Mouse (Mus musculus): ENCODE results near the gene Taldo1. TPM values are rescaled to one million over a fixed set of nuclear protein-coding genes. Genes with fewer than 3 reads are reported as not detected.
A peak's percentile ranks its signal among the peaks of the same experiment; 100 is the strongest.

Gene Taldo1
- polyA plus RNA-seq, 1 experiment from 2014 or later, result 252 TPM

DNA sequence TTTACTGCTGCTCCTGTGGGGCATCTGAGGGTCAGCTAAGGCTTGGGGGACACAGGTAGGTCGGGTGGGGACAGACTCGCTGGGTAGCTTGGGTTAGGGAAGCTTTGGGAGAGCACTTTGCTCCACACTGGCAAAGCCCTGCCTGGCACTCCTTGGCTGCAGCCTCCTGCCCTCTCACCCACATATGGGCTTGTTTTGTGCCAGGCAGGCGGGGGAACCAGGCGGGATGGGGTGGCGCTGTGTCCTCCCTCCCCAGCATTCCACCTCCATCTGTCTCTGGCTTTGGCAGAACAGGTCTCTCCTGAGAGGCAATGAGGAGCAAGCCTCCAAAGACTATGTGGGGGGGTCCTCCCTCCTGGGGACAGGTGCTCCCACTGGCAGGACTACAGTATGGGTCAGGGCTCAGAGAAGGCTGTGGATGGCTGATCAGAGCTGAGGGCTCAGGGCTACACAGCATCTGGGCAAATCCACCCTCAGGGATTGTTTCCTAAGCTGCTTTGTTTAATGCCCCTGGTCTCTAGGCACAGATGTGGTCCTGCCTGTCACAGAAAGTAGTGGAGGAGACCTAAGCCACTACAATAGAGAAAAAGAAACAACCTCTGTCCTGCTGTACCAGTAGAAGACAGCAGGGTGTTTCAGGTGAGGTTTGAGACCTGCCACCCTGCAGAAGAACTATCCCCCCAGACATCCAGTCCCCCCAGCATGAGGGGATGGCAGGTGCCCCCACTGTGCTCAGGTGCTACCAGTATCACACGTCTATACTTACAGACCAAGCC lies 40.9 kb downstream of the Taldo1 start:
- 79% methylated on average over 6 of the region's 6 CpGs for WGBS
- no peak for ATAC-seq (ENCODE audit: insufficient number of reproducible peaks, insufficient read depth, low FRiP score, low read depth)
- H3K9me3 ChIP-seq (ENCODE audit: control insufficient read depth, low read depth, low read length), result no peaks in the 10 kb centered on the region
- H3K36me3 ChIP-seq (ENCODE audit: control insufficient read depth, insufficient read depth, low read length), result peaks cover 26% of the 10 kb centered on the region
- H3K27me3 ChIP-seq (ENCODE audit: control insufficient read depth, insufficient read depth, low read length), result no peaks in the 10 kb centered on the region
- no peak overlapping the region for H3K4me2 ChIP-seq (replicated peaks; ENCODE audit: low read depth, low read length)
- peaks cover 34% of the 10 kb centered on the region for H3K4me1 ChIP-seq (ENCODE audit: control insufficient read depth, insufficient read depth, low read length)
- no peak overlapping the region for H3K4me3 ChIP-seq (ENCODE audit: low read depth, low read length)
- no peak overlapping the region for H3K27ac ChIP-seq (ENCODE audit: low read length)
- H3K9ac ChIP-seq (replicated peaks; ENCODE audit: low read depth, low read length), result 0 out of 2 replicates have a peak overlapping the region, but pooled peaks have one; percentile 10

DNA sequence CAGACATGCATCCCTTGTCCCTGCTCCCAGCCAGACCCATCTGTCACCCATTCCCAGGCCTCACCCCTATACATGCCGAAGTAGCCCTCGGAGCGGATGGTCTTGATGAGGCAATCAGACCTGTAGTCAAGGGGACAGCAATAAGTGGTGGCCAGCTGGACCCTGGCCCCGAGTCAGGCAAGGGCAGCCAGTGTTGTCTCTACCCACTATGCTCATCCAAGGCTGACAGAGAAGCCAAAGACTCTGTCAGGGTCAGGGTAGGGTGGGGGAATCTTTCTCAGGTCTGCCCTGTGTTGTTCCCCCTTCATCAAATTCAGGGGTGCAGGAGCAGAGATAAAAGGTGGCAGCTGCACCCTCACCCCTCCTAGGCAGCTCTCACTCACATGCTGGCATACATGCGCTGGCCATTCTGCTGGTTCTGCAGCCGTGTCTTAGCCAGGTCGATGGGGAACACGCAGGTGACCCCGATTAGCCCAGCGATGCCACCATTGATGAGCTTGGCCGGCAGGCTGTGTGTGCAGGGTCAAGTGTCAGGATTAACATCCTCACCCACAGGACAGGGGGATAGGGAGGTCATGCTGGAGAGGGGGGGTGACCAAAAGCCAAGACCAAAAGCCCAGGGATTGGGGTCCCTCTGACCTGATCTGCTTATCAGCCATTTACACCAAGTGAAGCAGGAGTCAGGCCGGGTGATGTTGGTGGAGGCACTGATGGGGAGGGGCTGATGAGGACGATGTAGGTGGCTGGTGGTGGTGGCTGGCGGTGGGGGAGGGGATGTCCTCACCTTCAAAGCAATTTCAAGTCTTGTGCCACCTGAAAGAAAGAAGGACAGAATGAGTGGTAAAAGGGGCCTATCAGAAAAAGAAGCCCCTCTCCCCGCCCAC lies 41.8 kb downstream of the Taldo1 start:
- Histone ChIP-seq H3K4me2 (replicated peaks; ENCODE audit: low read depth, low read length) (peak overlapping the region; percentile 57), H3K36me3 (ENCODE audit: control insufficient read depth, insufficient read depth, low read length) (peaks cover 33% of the 10 kb centered on the region), H3K4me1 (ENCODE audit: control insufficient read depth, insufficient read depth, low read length) (peaks cover 34% of the 10 kb centered on the region), H3K9ac (replicated peaks; ENCODE audit: low read depth, low read length) (no peak overlapping the region), H3K27me3 (ENCODE audit: control insufficient read depth, insufficient read depth, low read length) (no peaks in the 10 kb centered on the region), H3K27ac (ENCODE audit: low read length) (no peak overlapping the region), H3K9me3 (ENCODE audit: control insufficient read depth, low read depth, low read length) (no peaks in the 10 kb centered on the region), H3K4me3 (ENCODE audit: low read depth, low read length) (peak overlapping the region; percentile 33)
- ATAC-seq (ENCODE audit: insufficient number of reproducible peaks, insufficient read depth, low FRiP score, low read depth), result no peak
- 67% methylated on average over 15 of the region's 15 CpGs for WGBS

DNA sequence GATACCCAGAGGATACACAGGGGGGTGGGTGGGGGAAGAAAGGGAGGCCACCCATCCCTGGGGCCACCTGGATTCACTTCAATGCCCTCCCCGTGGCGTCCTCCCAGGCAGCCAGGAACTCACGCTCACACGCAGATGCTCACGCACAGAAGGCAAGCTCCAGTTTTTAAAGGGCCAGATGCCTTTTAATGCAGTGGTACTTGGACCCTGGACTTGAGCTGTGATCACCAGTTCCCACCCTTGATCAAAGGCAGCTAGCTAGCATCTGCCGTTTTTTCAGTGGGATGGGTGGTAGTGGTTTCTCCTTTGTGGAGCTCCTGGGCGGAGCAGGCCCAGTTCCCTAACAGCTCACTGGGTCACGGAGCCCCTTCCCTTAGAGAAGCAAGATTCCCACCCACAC lies 42.5 kb downstream of the Taldo1 start:
- no peak overlapping the region for H3K9ac ChIP-seq (replicated peaks; ENCODE audit: low read depth, low read length)
- WGBS, result 16% methylated on average over 8 of the region's 8 CpGs
- peaks cover 34% of the 10 kb centered on the region for H3K4me1 ChIP-seq (ENCODE audit: control insufficient read depth, insufficient read depth, low read length)
- H3K27me3 ChIP-seq (ENCODE audit: control insufficient read depth, insufficient read depth, low read length), result no peaks in the 10 kb centered on the region
- no peaks in the 10 kb centered on the region for H3K9me3 ChIP-seq (ENCODE audit: control insufficient read depth, low read depth, low read length)
- ATAC-seq (ENCODE audit: insufficient number of reproducible peaks, insufficient read depth, low FRiP score, low read depth), result no peak
- H3K27ac ChIP-seq (ENCODE audit: low read length), result peak overlapping the region; percentile 21; the same call in 1 of the 2 replicates
- peaks cover 33% of the 10 kb centered on the region for H3K36me3 ChIP-seq (ENCODE audit: control insufficient read depth, insufficient read depth, low read length)
- H3K4me3 ChIP-seq (ENCODE audit: low read depth, low read length), result peak overlapping the region; percentile 33
- peak overlapping the region; percentile 57 for H3K4me2 ChIP-seq (replicated peaks; ENCODE audit: low read depth, low read length)

DNA sequence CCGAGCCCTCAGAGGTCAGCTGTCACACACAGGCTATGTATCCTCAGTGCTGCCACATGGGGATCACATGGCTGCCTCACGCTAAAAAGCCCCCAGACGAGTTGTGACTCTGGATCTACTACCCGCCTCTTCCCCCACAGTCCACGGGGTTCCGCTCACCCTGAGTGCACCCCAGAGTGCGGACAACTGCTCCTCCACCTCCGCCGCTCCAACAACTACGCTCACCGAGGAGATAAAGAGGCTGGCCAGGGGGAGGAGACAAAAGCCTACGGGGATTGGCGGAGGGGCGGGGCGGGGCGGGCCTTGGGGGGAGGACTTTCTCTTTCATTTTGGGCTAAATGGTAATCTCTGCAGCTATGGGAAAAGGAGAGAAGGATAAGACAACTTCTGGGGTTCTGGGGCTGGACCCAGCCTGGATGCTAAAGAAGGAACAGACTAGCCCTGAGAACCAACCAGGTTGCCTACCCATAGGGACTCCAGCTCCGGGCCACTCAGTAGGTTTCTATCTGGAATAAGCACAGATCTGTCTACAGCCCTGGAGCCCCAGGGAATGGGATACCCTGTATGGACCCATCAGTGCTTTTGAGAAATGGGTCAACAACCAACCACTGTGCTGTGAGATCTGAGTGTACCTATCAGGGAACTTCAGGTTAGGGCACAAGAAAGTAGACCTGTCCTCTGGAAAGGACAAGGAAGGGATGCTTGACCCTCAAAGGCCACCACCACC lies 43.3 kb downstream of the Taldo1 start:
- Histone ChIP-seq H3K4me1 (ENCODE audit: control insufficient read depth, insufficient read depth, low read length) (peaks cover 26% of the 10 kb centered on the region), H3K9ac (replicated peaks; ENCODE audit: low read depth, low read length) (no peak overlapping the region; the same call in 1 of the 2 replicates), H3K27ac (ENCODE audit: low read length) (peak overlapping the region; percentile 21; the same call in 1 of the 2 replicates), H3K4me3 (ENCODE audit: low read depth, low read length) (peak overlapping the region; percentile 33), H3K4me2 (replicated peaks; ENCODE audit: low read depth, low read length) (peak overlapping the region; percentile 57), H3K9me3 (ENCODE audit: control insufficient read depth, low read depth, low read length) (no peaks in the 10 kb centered on the region), H3K36me3 (ENCODE audit: control insufficient read depth, insufficient read depth, low read length) (peaks cover 36% of the 10 kb centered on the region), H3K27me3 (ENCODE audit: control insufficient read depth, insufficient read depth, low read length) (no peaks in the 10 kb centered on the region)
- 4% methylated on average over 17 of the region's 17 CpGs for WGBS
- peak; percentile 30; the same call in 1 of the 2 replicates for ATAC-seq (ENCODE audit: insufficient number of reproducible peaks, insufficient read depth, low FRiP score, low read depth)

DNA sequence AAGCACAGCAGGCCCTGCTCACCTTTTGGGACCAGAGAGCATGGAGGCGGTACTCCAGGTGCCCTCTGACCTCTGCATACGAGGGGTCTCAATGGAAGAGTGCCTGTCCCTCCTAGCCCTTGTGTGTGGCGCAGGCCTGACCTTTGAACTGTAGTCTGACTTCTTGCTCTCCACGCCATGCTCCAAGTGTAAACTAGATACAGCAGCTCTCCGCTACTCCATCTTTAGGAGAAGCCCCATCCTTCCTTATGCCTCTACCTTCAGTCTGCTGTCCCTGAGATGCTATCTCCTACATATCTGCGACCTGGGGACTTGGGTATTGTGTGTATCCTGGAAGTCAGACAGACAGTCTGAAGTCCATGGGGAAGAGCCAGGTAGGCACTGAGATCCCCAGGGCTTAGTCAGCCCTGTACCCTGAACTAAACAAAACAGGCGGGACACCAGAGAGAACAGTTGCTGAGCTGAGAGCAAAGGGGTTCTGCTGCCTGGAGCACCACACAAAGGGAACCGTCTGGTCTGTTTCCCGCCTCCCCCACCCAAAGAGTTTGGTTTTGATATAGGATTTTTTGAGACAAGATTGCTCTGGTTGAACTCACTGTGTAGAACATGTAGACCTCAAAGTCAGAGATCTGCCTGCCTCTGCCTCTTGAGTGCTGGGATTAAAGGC lies 44.0 kb downstream of the Taldo1 start:
- Histone ChIP-seq H3K27ac (ENCODE audit: low read length) (no peak overlapping the region), H3K9ac (replicated peaks; ENCODE audit: low read depth, low read length) (no peak overlapping the region), H3K9me3 (ENCODE audit: control insufficient read depth, low read depth, low read length) (no peaks in the 10 kb centered on the region), H3K27me3 (ENCODE audit: control insufficient read depth, insufficient read depth, low read length) (no peaks in the 10 kb centered on the region), H3K4me1 (ENCODE audit: control insufficient read depth, insufficient read depth, low read length) (peaks cover 24% of the 10 kb centered on the region), H3K4me3 (ENCODE audit: low read depth, low read length) (no peak overlapping the region), H3K36me3 (ENCODE audit: control insufficient read depth, insufficient read depth, low read length) (peaks cover 30% of the 10 kb centered on the region), H3K4me2 (replicated peaks; ENCODE audit: low read depth, low read length) (no peak overlapping the region; the same call in 1 of the 2 replicates)
- WGBS, result 80% methylated on average over 9 of the region's 9 CpGs
- no peak for ATAC-seq (ENCODE audit: insufficient number of reproducible peaks, insufficient read depth, low FRiP score, low read depth)

DNA sequence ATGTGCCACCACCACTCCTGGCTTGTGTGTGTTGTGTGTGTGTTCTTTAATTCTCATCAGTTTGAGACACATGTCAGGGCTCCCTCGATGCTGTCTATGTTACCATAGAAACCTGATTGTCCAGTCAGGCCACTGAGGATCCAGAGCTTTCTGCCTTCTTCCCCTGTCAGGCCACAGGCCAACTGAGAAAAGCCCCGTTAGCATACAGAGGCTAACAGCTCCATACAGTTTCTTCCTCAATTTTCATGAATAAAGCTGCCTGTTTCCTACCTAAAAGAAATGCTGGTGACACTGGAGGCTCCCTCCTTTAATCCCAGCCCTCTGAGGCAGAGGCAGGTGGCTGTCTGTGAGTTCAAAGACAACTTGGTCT lies 44.5 kb downstream of the Taldo1 start:
- Histone ChIP-seq H3K36me3 (ENCODE audit: control insufficient read depth, insufficient read depth, low read length) (peaks cover 30% of the 10 kb centered on the region), H3K4me3 (ENCODE audit: low read depth, low read length) (peak overlapping the region; percentile 68), H3K27me3 (ENCODE audit: control insufficient read depth, insufficient read depth, low read length) (no peaks in the 10 kb centered on the region), H3K27ac (ENCODE audit: low read length) (no peak overlapping the region), H3K4me1 (ENCODE audit: control insufficient read depth, insufficient read depth, low read length) (peaks cover 24% of the 10 kb centered on the region), H3K9ac (replicated peaks; ENCODE audit: low read depth, low read length) (no peak overlapping the region; the same call in 1 of the 2 replicates), H3K9me3 (ENCODE audit: control insufficient read depth, low read depth, low read length) (no peaks in the 10 kb centered on the region), H3K4me2 (replicated peaks; ENCODE audit: low read depth, low read length) (peak overlapping the region; percentile 90)
- no peak for ATAC-seq (ENCODE audit: insufficient number of reproducible peaks, insufficient read depth, low FRiP score, low read depth)
- 65% methylated on average over 2 of the region's 2 CpGs for WGBS

DNA sequence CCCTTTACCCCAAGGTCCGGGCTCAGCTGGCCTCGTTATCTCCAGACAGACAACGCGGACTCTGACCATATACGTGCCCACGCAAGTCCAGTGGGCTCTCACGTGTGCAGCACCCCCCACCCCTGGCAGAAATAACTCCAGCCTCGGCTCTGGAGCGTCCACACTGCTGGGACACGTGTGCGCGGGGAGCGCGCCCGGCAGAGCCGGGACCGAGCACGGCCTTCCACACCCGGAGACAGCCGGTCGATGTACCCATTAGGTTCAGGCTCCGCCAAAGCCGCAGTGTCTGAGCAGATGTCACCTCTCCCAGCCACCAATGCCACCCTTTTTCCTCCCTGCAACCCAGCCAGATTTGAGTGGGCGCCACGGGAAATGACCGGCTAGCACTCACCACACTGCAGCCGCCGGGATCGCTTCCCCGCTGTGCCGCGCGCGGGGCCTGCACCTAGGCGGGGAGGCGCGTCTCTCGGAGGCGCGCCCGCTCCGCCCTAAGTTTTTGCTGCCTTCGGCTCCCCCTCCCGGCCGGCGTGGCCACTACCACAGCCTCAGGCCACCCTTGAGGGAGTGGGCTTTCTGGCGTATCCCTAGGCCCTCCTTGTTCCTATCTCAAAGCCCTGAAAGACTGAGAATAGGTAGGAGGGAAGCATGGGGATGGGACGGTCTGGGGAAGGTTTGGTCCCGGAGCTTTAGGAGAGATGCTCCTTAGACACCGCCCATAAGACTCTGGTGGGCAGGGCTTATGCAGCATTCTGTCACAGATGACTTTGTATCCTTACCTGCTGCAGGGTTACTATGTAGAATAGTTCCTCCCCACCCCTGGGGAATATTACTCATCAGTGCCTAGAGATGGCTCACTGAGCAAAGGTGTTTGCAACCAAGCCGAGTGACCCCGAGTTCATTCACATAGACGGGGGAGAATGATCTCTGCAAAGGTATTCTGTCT lies 45.5 kb downstream of the Taldo1 start, which contains the start of gene Slc25a22:
Slc25a22 (minus strand) TSS at position 715 of the 943 bp plus-strand sequence.
- peak within 1 kb of the TSS; percentile 1; the same call in 1 of the 2 replicates for H3K27ac ChIP-seq (ENCODE audit: low read length)

More for the DNA sequence above, 45.5 kb downstream of the Taldo1 start, which contains the start of gene Slc25a22:
- peaks cover 22% of the 10 kb centered on the region for H3K36me3 ChIP-seq (ENCODE audit: control insufficient read depth, insufficient read depth, low read length)
- peak; percentile 74 for ATAC-seq (ENCODE audit: insufficient number of reproducible peaks, insufficient read depth, low FRiP score, low read depth)
- H3K4me1 ChIP-seq (ENCODE audit: control insufficient read depth, insufficient read depth, low read length), result peaks cover 28% of the 10 kb centered on the region
- H3K4me3 ChIP-seq (ENCODE audit: low read depth, low read length), result peak within 1 kb of the TSS; percentile 68
- H3K4me2 ChIP-seq (replicated peaks; ENCODE audit: low read depth, low read length), result peak within 1 kb of the TSS; percentile 90
- peak within 1 kb of the TSS; percentile 69 for H3K9ac ChIP-seq (replicated peaks; ENCODE audit: low read depth, low read length)
- H3K9me3 ChIP-seq (ENCODE audit: control insufficient read depth, low read depth, low read length), result no peaks in the 10 kb centered on the region
- WGBS, result 5% methylated on average over 53 of the region's 53 CpGs
- H3K27me3 ChIP-seq (ENCODE audit: control insufficient read depth, insufficient read depth, low read length), result no peaks in the 10 kb centered on the region

Measured in stomach, embryonic 14.5 days (tissue).